Mouse (Mus musculus) embryo, embryonic 11 days (tissue): Measurements from ENCODE around the gene Lmntd1.

Experiments used
- DNase-seq: peaks from one replicate; pipeline ENCODE4 v3.0.0-alpha.2; 2015

Lmntd1 gene

GRCm38 (mm10) chr6:145614219-145614618, at the start of gene Lmntd1:
TSS of gene Lmntd1 (minus strand) at chr6:145614319.
- no peak for DNase-seq

- DNase-seq = no peak
Measured at GRCm38 (mm10) chr6:145660943-145661342, 46.8 kb upstream of the Lmntd1 start.

GRCm38 (mm10) chr6:145659116-145659515, 45.0 kb upstream of the Lmntd1 start:
- no peak for DNase-seq

- no peak for DNase-seq
Measured at GRCm38 (mm10) chr6:145656740-145657591, 42.8 kb upstream of the Lmntd1 start.

- DNase-seq = no peak
Measured at GRCm38 (mm10) chr6:145655678-145656077, 41.6 kb upstream of the Lmntd1 start.

- DNase-seq = no peak
Measured at GRCm38 (mm10) chr6:145654062-145654836, 40.1 kb upstream of the Lmntd1 start.

GRCm38 (mm10) chr6:145653626-145654025, 39.5 kb upstream of the Lmntd1 start:
- DNase-seq = no peak

- DNase-seq = no peak
Measured at GRCm38 (mm10) chr6:145652986-145653385, 38.9 kb upstream of the Lmntd1 start.

GRCm38 (mm10) chr6:145651976-145652375, 37.9 kb upstream of the Lmntd1 start:
- no peak for DNase-seq

- no peak for DNase-seq
Measured at GRCm38 (mm10) chr6:145640971-145641506, 26.9 kb upstream of the Lmntd1 start.

- DNase-seq = no peak
Measured at GRCm38 (mm10) chr6:145638248-145638647, 24.1 kb upstream of the Lmntd1 start.

- no peak for DNase-seq
Measured at GRCm38 (mm10) chr6:145636682-145637081, 22.6 kb upstream of the Lmntd1 start.

GRCm38 (mm10) chr6:145634454-145634853, 20.3 kb upstream of the Lmntd1 start:
- DNase-seq = no peak

GRCm38 (mm10) chr6:145630269-145630668, 16.1 kb upstream of the Lmntd1 start:
- DNase-seq = no peak

- no peak for DNase-seq
Measured at GRCm38 (mm10) chr6:145623141-145623540, 9.0 kb upstream of the Lmntd1 start.

GRCm38 (mm10) chr6:145616402-145617229, 2.5 kb upstream of the Lmntd1 start:
- DNase-seq = no peak

- no peak for DNase-seq
Measured at GRCm38 (mm10) chr6:145615666-145616210, 1.6 kb upstream of the Lmntd1 start, which contains the start of gene Tuba3b. TSS of gene Tuba3b (plus strand) at chr6:145615757.

GRCm38 (mm10) chr6:145612611-145613010, 1.5 kb downstream of the Lmntd1 start:
- DNase-seq = no peak

- DNase-seq = no peak
Measured at GRCm38 (mm10) chr6:145610901-145611300, 3.2 kb downstream of the Lmntd1 start.

GRCm38 (mm10) chr6:145608693-145609092, 5.4 kb downstream of the Lmntd1 start:
- no peak for DNase-seq

GRCm38 (mm10) chr6:145607746-145608145, 6.4 kb downstream of the Lmntd1 start:
- no peak for DNase-seq

GRCm38 (mm10) chr6:145605203-145605602, 8.9 kb downstream of the Lmntd1 start:
- no peak for DNase-seq
